Mouse (Mus musculus) G1E (cell line): ENCODE data around the gene Sh3pxd2a. TPM values are rescaled to one million over a fixed set of nuclear protein-coding genes. Genes with fewer than 3 reads are reported as not detected.

Experiments used
- ATAC-seq: 2 replicates; pipeline ENCODE4 v1.8.0; 2016; ENCODE audit warnings: mild to moderate bottlenecking; ENCODE audit not compliant: insufficient number of reproducible peaks, poor library complexity, low FRiP score, severe bottlenecking; ENCODE audit errors: extremely low read depth
- DNase-seq: peaks from one replicate; pipeline ENCODE4 v3.0.0; 2012; ENCODE audit warnings: low spot score
- H3K27me3 ChIP-seq: 2 replicates; pipeline ENCODE4 v1.6.1; 2012; ENCODE audit warnings: mild to moderate bottlenecking, low read length, inconsistent platforms; ENCODE audit not compliant: insufficient read depth
- H3K36me3 ChIP-seq: replicated peaks from 2 replicates; pipeline ENCODE3; 2012; ENCODE audit warnings: mild to moderate bottlenecking, inconsistent platforms
- H3K4me1 ChIP-seq: 2 replicates; pipeline ENCODE4 v1.6.1; 2012; ENCODE audit warnings: low read depth, low read length, inconsistent platforms, mixed read lengths; ENCODE audit not compliant: insufficient read depth
- H3K4me3 ChIP-seq: 2 replicates; pipeline ENCODE4 v1.5.1; 2012; ENCODE audit warnings: low read depth, mild to moderate bottlenecking, inconsistent platforms, low read length, moderate library complexity, mixed read lengths
- H3K9me3 ChIP-seq: replicated peaks from 2 replicates; pipeline ENCODE4 v1.6.1; 2012; ENCODE audit warnings: inconsistent platforms
- CTCF ChIP-seq: IDR thresholded peaks from 2 replicates; pipeline ENCODE4 v1.5.1; 2012; ENCODE audit warnings: low read depth, low read length, inconsistent platforms, mixed read lengths
- GATA1 ChIP-seq: IDR thresholded peaks from 2 replicates; pipeline ENCODE4 v1.6.1; 2012; ENCODE audit warnings: borderline replicate concordance, low read length, inconsistent platforms, mixed read lengths
- GATA2 ChIP-seq: IDR thresholded peaks from 2 replicates; pipeline ENCODE4 v1.6.1; 2012; ENCODE audit warnings: low read depth, low read length, inconsistent platforms, borderline replicate concordance
- POLR2AphosphoS5 ChIP-seq: IDR thresholded peaks from 2 replicates; pipeline ENCODE4 v1.6.1; 2012; ENCODE audit warnings: low read depth, low read length, inconsistent platforms; ENCODE audit not compliant: insufficient replicate concordance
- TAL1 ChIP-seq: conservative IDR thresholded peaks from 2 replicates; pipeline ENCODE4 v1.6.1; 2012; ENCODE audit warnings: low read depth, low read length, inconsistent platforms, mixed read lengths
- polyA plus RNA-seq: library from polyadenylated mRNA; stranded (reverse); fragments of >175 nt; gene quantifications from 2 replicates; pipeline ENCODE4 v1.2.3, GENCODE M21; 2012
- total RNA-seq, 2 experiments: library from RNA; stranded (forward) in 1 of 2; stranded (reverse) in 1 of 2; fragments of 200-1000 nt in 1 of 2; fragments of >200 nt in 1 of 2; fragmentation: Nextera tagmentation in 1 of 2; gene quantifications; 2 replicates each; pipeline ENCODE4 v1.2.3; 2014 to 2017

Gene Sh3pxd2a
- total and polyA plus RNA-seq, 3 experiments = 0.16 TPM; not detected in 2

GRCm38 (mm10) chr19:47454167-47455000, 9.8 kb downstream of the Sh3pxd2a start:
- TF ChIP-seq GATA1 = no peak
- Histone ChIP-seq H3K9me3 (no peaks in the 10 kb centered on the region), H3K27me3 (no peaks in the 10 kb centered on the region), H3K4me3 (no peak overlapping the region), H3K4me1 (no peaks in the 10 kb centered on the region), H3K36me3 (no peaks in the 10 kb centered on the region)
- DNase-seq (no peak), ATAC-seq (no peak)

GRCm38 (mm10) chr19:47453352-47453751, 10.8 kb downstream of the Sh3pxd2a start:
- Histone ChIP-seq H3K4me3 (no peak overlapping the region), H3K27me3 (peaks cover 3% of the 10 kb centered on the region; the same call in 1 of the 2 replicates), H3K9me3 (no peaks in the 10 kb centered on the region), H3K36me3 (no peaks in the 10 kb centered on the region), H3K4me1 (no peaks in the 10 kb centered on the region)
- ATAC-seq = no peak
- TF ChIP-seq TAL1 = no peak
- no peak for TF ChIP-seq GATA2
- TF ChIP-seq GATA1 = no peak
- no peak for TF ChIP-seq POLR2AphosphoS5
- no peak for TF ChIP-seq CTCF
- DNase-seq = no peak

- peaks cover 4% of the 10 kb centered on the region; the same call in 1 of the 2 replicates for H3K27me3 ChIP-seq
- H3K36me3 ChIP-seq = no peaks in the 10 kb centered on the region
- no peak for ATAC-seq
- no peak for DNase-seq
- H3K9me3 ChIP-seq = no peaks in the 10 kb centered on the region
- TF ChIP-seq CTCF (no peak), TAL1 (no peak), GATA2 (no peak), GATA1 (no peak), POLR2AphosphoS5 (no peak)
- H3K4me3 ChIP-seq = no peak overlapping the region
- H3K4me1 ChIP-seq = no peaks in the 10 kb centered on the region
These were observed 11.5 kb downstream of the Sh3pxd2a start for GRCm38 (mm10) chr19:47452682-47453081.

DNA sequence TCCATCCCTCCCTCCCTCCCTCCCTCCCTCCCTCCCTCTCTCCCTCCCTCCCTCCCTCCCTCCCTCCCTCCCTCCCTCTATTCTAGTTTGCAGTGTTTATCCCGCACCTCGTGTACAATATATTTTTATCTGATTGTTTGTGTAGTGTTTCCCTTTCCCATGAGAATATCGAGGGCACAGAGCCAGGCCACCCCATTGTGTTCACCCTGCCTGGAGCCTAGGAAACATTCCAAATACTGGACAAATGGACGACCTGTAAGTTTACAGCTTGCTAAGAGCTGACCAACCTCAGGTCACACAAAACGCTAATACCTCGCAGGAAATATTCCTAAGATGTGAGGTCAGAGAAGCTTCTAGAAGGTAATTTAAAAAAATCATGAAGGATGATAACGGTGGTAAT, 12.0 kb downstream of the Sh3pxd2a start:
- H3K9me3 ChIP-seq = no peaks in the 10 kb centered on the region
- ATAC-seq (no peak), DNase-seq (no peak)
- peaks cover 4% of the 10 kb centered on the region; the same call in 1 of the 2 replicates for H3K27me3 ChIP-seq
- no peaks in the 10 kb centered on the region for H3K4me1 ChIP-seq
- no peaks in the 10 kb centered on the region for H3K36me3 ChIP-seq
- TF ChIP-seq TAL1 = no peak
- no peak for TF ChIP-seq POLR2AphosphoS5
- no peak for TF ChIP-seq GATA1
- no peak overlapping the region for H3K4me3 ChIP-seq

DNA sequence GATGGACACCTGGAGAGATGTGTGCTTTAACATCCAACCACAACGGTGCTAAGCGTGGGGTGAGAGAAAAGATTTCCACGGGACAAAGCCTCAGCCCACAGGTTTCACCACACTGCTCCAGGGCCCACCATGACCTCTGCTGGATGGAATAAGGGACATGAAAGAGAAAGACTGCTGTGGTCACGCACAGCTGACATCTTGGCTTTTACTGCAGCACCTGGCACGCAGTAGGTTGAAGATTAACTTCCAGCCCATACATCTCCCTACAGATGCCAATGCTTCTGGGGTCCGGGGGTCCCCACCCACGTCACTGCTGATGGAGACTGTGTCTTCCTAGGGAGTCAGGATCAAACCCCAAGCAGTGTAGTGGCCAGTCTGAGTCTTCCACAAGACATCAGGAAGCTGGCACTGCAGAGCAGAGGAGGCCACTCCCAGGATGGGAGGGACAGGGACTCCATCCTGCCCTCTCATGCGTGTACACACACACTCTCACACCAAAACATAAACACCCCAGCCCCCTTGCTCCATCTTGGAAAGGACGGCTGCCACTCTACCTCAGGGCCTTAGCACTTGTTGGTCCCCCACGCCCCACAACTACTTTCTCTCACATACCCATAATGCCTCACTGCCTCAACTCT, 12.6 kb downstream of the Sh3pxd2a start:
- H3K9me3 ChIP-seq = no peaks in the 10 kb centered on the region
- peaks cover 5% of the 10 kb centered on the region; the same call in 1 of the 2 replicates for H3K27me3 ChIP-seq
- ATAC-seq = no peak
- no peaks in the 10 kb centered on the region for H3K36me3 ChIP-seq
- TF ChIP-seq TAL1 (no peak), CTCF (no peak), POLR2AphosphoS5 (no peak), GATA2 (no peak), GATA1 (no peak)
- no peaks in the 10 kb centered on the region for H3K4me1 ChIP-seq
- no peak for DNase-seq
- no peak overlapping the region for H3K4me3 ChIP-seq

DNA sequence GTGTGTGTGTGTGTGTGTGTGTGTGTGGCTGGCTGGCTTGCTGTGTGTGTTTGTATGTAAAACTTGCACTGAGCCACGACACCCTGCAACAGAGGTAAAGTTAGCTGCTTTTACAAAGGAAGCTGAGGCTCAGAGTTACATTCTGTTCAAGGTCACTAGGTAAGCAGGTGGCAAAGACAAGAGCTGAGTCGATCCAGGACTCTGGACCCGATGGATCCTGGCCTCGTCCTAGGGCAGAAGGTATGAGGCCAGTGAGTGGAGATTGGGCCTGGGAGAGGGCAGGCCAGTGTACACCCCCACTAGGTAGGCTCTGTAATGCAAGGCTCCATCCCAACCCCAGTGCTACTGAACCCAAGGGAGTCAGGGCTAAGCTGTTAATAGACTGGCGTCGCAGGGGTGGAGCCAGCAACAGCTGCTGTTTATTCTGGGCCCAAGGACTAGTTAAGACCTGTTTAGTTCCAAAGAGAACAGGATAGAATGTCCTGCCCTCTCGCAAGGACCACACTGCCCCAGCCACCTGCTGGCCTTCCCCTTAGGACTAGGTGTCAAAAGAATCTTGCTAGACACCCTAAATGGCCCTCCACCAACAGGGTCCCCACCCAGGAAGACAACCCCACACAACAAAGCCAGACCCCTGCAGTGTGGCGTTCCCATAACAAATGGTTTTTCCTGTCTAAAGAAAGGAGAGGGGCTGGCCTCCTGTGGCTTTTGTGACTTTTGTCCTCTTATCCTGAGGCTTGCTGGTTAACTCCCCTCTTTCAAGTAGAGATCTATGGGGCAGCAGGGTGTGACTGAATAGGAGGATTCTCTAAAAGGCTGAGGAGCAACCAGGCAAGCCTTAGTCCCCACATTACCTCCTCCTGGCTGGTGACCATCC, 13.7 kb downstream of the Sh3pxd2a start:
- Histone ChIP-seq H3K4me1 (no peaks in the 10 kb centered on the region), H3K36me3 (no peaks in the 10 kb centered on the region), H3K9me3 (no peaks in the 10 kb centered on the region), H3K4me3 (no peak overlapping the region), H3K27me3 (peaks cover 10% of the 10 kb centered on the region; the same call in 1 of the 2 replicates)
- DNase-seq = no peak
- no peak for ATAC-seq
- TF ChIP-seq GATA2 = no peak
- no peak for TF ChIP-seq GATA1
- TF ChIP-seq CTCF = no peak
- no peak for TF ChIP-seq TAL1
- no peak for TF ChIP-seq POLR2AphosphoS5
